In genomic region chr5:136102099-136102820, GRCm38 (mm10) we compare ENCODE assay signal across 8 mouse cellular contexts. TPM values are rescaled to one million over a fixed set of nuclear protein-coding genes. Genes with fewer than 3 reads are reported as not detected.
DNase-seq lines count a peak whose midpoint lies in the region; ATAC-seq lines count a peak whose summit lies in the region.

No protein-coding gene starts in this region.

- intact Hi-C loops in left cerebral cortex, postnatal 25 days (cut with DNase I): no loop called here

- DNase-seq in T-cell, adult 2 months (ENCODE audit: low spot score): peak; percentile 77
- peak; percentile 87 to 89 for DNase-seq in cerebellum, postnatal 10 days
- peak; percentile 46 to 70 for DNase-seq in frontal cortex, postnatal 10 days (ENCODE audit: low spot score in 2 of 2)
- DNase-seq in left cerebral cortex, postnatal 25 days (ENCODE audit: low spot score in 2 of 2): peak; percentile 76 to 80
- DNase-seq in mesoderm, embryonic 11.5 days (ENCODE audit: low read depth, low spot score): peak; percentile 89
- DNase-seq in right cerebral cortex, postnatal 36 days (ENCODE audit: low spot score in 2 of 2): peak; percentile 61 to 70
- peak; percentile 73 for DNase-seq in yolk sac, embryonic 10.5 days (ENCODE audit: low spot score)

- ATAC-seq in inflammation-experienced regulatory T-cells, adult 6 months: peak; percentile 92

RNA-seq across cellular contexts. Expression of gene Polr2j, which starts 14.2 kb away (rescaled TPM):
- polyA plus RNA-seq in inflammation-experienced regulatory T-cells, adult 6 months (2017; shearing (Covaris generic)): 100 to 1,000 TPM; 120 to 150 (median 121) TPM
- 10 to 100 TPM; 71.5 to 83.9 TPM for total RNA-seq in left cerebral cortex, postnatal 25 days (2021)

RNA-seq across cellular contexts. Expression of gene Rasa4, which starts 18.5 kb away (rescaled TPM):
- polyA plus RNA-seq in inflammation-experienced regulatory T-cells, adult 6 months (2017; shearing (Covaris generic)): 1 to 10 TPM; 1.5 to 2.4 (median 1.7) TPM
- total RNA-seq in left cerebral cortex, postnatal 25 days (2021): 1 to 10 TPM; 3.5 to 5.0 TPM

RNA-seq across cellular contexts. Expression of gene Lrwd1, which starts 33.6 kb away (rescaled TPM):
- 10 to 100 TPM; 37.0 to 37.7 (median 37.2) TPM for polyA plus RNA-seq in inflammation-experienced regulatory T-cells, adult 6 months (2017; shearing (Covaris generic))
- total RNA-seq in left cerebral cortex, postnatal 25 days (2021): 10 to 100 TPM; 13.3 TPM

RNA-seq across cellular contexts. Expression of gene Alkbh4, which starts 33.7 kb away (rescaled TPM):
- polyA plus RNA-seq in inflammation-experienced regulatory T-cells, adult 6 months (2017; shearing (Covaris generic)): 10 to 100 TPM; 51.3 to 63.3 (median 56.7) TPM
- 1 to 10 TPM; 8.1 to 9.4 TPM for total RNA-seq in left cerebral cortex, postnatal 25 days (2021)

RNA-seq across cellular contexts. Expression of gene Upk3bl, which starts 48.0 kb away (rescaled TPM):
- polyA plus RNA-seq in inflammation-experienced regulatory T-cells, adult 6 months (2017; shearing (Covaris generic)): not detected
- total RNA-seq in left cerebral cortex, postnatal 25 days (2021): not detected

Comparison
In these comparisons a context has a peak if more than half of its experiments do, and no peak if none do; other contexts are left out.
1. Peak in every context shown above with its lines: DNase-seq and ATAC-seq.